Mouse (Mus musculus): ENCODE measurements at regions not wholly inside any gene's neighbourhood (a gene's known extent, or its start where the extent isn't known, plus 50 kb on each side); places are given as distances from the start of the nearest gene placed in this dataset.
"Not testable (repeated sequence)": the region's sequence is repeated elsewhere in the genome, so short reads cannot be mapped to it uniquely, and the experiment has no call there.

DNA sequence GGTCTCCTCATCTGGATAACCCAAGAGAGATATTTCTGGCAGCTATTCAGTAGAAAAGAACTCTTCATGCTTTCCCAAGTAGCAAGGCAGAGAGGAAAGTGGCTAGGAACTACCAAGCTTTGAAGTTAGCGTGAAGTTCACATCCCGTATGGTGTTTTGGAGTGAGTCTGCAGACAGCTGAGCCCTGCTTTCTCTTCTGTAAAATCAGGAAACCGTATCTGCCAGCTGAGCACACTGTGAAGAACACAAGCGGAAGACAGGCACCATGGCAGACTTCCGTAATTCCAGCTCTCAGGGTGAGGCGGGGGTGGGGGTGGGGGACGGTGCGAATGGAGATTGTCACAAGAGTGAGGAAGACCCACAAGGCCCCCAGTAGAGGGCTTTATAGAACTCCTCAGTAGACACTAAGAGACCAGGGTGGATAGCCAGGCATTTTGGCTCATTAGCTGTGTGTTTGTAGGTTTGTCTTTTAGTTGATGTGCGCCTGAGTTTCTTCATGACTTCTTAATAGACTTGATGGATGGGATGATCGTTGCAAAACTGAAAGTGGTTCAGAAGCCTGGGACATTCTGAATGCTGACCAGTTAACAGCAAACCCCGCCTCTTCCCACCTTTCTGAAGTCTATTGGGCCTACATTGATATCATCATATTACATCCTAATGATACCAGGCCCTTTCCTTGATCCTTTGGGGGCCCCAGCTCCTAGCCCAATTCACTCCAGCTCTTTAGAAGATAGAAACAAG lies 287.4 kb downstream of the 4933412E24Rik start:
- DNase-seq, result no peak

- no peak for DNase-seq
Measured at GRCm38 (mm10) chr15:59728131-59728601, 288.2 kb downstream of the 4933412E24Rik start.

- no peak for DNase-seq
Measured at GRCm38 (mm10) chr15:59725881-59726280, 290.5 kb downstream of the 4933412E24Rik start.

- no peak for DNase-seq
Measured at GRCm38 (mm10) chr15:59722661-59723413, 293.6 kb downstream of the 4933412E24Rik start.

GRCm38 (mm10) chr15:59721420-59721819 lies 295.0 kb downstream of the 4933412E24Rik start:
- no peak for DNase-seq

- no peak for DNase-seq
Measured at GRCm38 (mm10) chr15:59721018-59721417, 295.4 kb downstream of the 4933412E24Rik start.

- no peak for DNase-seq
Measured at GRCm38 (mm10) chr15:59720149-59720548, 296.3 kb downstream of the 4933412E24Rik start.

GRCm38 (mm10) chr15:59719383-59720128 lies 296.9 kb downstream of the 4933412E24Rik start:
- DNase-seq, result not testable (repeated sequence)

DNA sequence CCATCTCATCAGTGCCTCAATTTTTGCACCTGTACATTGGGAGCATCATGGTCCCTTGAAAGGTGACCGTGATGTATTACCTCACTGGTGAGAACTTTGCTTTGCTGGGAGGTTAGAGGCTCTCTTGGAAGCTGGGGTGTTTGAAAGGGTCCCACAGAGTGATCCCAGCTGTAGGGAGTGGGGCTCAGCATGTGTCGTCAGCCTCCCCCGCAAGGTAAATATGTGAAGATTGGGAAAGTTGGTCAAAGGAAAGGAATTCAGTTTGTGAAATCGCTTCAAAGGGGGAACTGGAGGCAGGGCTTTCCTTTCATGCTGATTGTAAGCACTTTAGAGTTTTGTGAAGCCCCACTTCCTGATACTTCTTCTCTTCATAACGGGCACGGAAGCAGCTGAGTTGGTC lies 299.5 kb downstream of the 4933412E24Rik start:
- DNase-seq, result no peak

GRCm38 (mm10) chr15:59715951-59716350 lies 300.5 kb downstream of the 4933412E24Rik start:
- DNase-seq, result no peak

DNA sequence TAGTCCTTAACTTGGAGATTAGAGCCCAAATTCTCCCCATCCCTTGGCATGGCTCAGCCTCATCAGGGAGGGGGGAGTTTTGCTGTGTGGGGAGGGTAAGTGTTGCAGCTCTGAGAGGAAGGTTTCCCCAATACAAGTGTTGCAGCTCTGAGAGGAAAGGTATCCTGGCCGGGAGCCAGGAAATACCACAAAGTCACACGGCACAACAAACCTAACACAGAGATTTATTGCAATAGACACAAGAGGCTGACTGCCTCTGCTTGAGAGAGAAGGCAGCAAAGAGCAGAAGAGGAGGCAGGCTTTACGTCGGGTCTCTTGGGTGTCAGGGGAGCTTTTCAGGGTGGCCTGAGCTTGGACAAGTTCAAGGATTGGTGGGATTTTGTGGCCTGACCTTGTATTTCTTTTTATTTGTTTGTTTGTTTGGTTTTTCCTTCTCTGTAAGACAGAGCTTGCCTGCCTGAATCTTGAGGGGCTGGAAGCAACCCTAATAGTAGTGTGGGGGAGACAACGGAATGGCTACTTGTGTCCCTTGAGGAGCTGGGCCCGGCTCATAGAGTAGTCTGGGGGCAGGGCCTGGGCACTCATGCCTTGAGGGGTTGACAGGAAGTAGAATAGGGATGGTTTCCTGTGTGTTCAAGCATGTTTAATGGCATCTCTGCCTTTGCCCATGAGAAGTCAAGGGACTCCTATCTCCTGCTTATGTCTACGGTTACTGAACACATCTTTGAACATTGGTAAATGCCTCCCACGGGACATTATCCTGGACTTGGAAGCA lies 302.3 kb downstream of the 4933412E24Rik start:
- DNase-seq, result no peak

DNA sequence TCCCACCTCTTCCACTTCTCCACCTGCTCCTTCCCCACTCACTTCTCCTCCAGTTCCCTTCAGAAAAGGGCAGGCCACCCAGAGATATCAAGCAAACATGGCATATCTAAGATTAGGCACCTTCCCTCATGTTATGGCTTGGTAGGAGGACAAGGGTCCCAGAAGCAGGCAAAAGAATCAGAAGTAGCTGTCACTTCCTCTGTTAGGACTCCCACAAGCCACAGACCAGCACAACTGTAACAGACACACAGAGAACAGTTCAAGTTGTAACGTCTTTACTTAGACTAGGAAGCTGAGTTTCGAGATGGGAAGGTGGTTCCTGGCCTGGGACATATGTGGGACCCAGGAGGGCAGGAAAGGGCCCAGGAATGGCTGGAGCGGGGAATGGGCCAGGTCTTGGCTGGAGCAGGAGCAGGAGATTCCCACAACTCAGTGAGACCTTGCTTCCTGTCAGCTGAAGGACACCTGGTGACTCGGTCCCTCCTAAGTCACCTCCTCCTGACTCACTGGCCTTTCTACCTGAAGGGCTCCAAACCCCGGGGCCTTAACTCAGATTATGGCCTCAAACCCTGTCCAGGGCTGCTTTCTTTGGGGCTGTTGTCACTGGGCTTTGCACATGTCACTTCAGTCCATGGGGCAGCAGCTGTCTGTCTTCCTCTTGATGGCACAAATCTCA lies 304.2 kb downstream of the 4933412E24Rik start:
- no peak for DNase-seq

DNA sequence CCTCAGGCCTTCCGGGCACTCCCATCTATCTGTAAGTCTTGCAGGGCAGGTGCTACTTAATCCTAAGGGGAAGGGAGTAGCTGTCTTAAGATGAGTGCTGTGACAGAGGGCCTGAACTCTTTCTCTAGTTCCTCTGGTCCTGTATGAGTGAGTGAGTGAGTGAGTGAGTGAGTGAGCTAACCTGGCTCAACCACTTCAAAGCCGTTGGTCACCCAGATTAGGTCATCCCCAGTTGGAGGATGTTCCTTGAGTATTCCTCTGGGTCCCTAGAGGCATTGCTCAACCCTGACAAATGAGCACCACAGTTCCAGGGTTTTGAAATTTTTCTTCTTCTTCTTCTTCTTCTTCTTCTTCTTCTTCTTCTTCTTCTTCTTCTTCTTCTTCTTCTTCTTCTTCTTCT lies 306.5 kb downstream of the 4933412E24Rik start:
- DNase-seq, result no peak

- no peak for DNase-seq
Measured at GRCm38 (mm10) chr15:59708402-59708801, 308.0 kb downstream of the 4933412E24Rik start.

DNA sequence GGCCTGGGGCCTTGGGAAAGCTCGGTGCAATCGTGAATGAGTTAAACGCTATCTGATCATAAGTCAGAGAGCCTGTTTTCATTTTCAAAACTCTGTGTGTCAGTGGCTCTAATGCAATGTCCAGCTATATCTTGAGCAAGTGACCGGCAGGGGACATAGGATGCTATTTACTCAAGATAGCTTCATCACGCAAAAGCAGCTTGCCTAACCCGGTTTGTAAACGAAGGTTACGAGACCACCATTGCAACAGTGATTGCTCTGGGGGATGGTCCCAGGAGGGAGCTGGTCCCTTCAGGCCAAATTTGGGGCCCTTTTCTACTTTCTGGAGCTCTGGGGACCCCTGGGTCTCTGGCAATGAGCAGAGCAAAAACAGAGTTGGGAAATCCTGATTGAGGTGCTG lies 309.3 kb downstream of the 4933412E24Rik start:
- DNase-seq, result no peak

Data from cerebellum, adult 9-11 months (tissue).